Comparison of ENCODE assay signal across 9 mouse cellular contexts in genomic region chr6:51591844-51592243, GRCm38 (mm10).
DNase-seq lines count a peak whose midpoint lies in the region; ATAC-seq and TF ChIP-seq lines count a peak whose summit lies in the region.
"Had no signal": no experiment of that assay in that cellular context is flagged by ENCODE, and none has a peak within 500 bp of the region (broad histone marks: within the 10 kb centered on the region; RNA-seq: fewer than 3 reads in every experiment).

No protein-coding gene starts in this region.

- H3K27ac ChIP-seq in heart, embryonic 10.5 days: peak overlapping the region; percentile 82; the same call in 1 of the 2 replicates
- no peak overlapping the region for H3K27ac ChIP-seq in lung, postnatal 0 days (ENCODE audit: low read length)
- no peak overlapping the region for H3K27ac ChIP-seq in intestine, embryonic 15.5 days
- H3K27ac ChIP-seq in neural tube, embryonic 15.5 days (replicated peaks): peak overlapping the region; percentile 92
- H3K27ac ChIP-seq: macrophage had no signal

- no peak overlapping the region for H3K9ac ChIP-seq in lung, postnatal 0 days (replicated peaks; ENCODE audit: low read depth)
- H3K9ac ChIP-seq in intestine, embryonic 15.5 days: no peak overlapping the region
- H3K9ac ChIP-seq in neural tube, embryonic 15.5 days (replicated peaks): peak overlapping the region; percentile 66

- ATAC-seq in lung, postnatal 0 days: no peak
- ATAC-seq in intestine, embryonic 15.5 days: no peak
- no peak for ATAC-seq in neural tube, embryonic 15.5 days (ENCODE audit: low FRiP score)

- no peaks in the 10 kb centered on the region for H3K9me3 ChIP-seq in heart, embryonic 10.5 days
- no peaks in the 10 kb centered on the region for H3K9me3 ChIP-seq in lung, postnatal 0 days (ENCODE audit: low read length)
- H3K9me3 ChIP-seq in intestine, embryonic 15.5 days: no peaks in the 10 kb centered on the region
- H3K9me3 ChIP-seq in neural tube, embryonic 15.5 days (replicated peaks): no peaks in the 10 kb centered on the region

- peak overlapping the region; percentile 65 for H3K4me3 ChIP-seq in heart, embryonic 10.5 days
- no peak overlapping the region for H3K4me3 ChIP-seq in lung, postnatal 0 days (ENCODE audit: low read depth, low read length)
- no peak overlapping the region for H3K4me3 ChIP-seq in intestine, embryonic 15.5 days (replicated peaks)
- peak overlapping the region; percentile 48 for H3K4me3 ChIP-seq in neural tube, embryonic 15.5 days (replicated peaks)

- peak overlapping the region; percentile 59; the same call in 1 of the 2 replicates for H3K4me2 ChIP-seq in lung, postnatal 0 days (replicated peaks; ENCODE audit: low read depth, low read length)
- peak overlapping the region; percentile 90 for H3K4me2 ChIP-seq in intestine, embryonic 15.5 days (replicated peaks)
- peak overlapping the region; percentile 90 for H3K4me2 ChIP-seq in neural tube, embryonic 15.5 days

- no peak for TF ChIP-seq CTCF in lung, postnatal 0 days (IDR thresholded peaks at IDR 0.05)

- whole genome bisulfite sequencing in heart, embryonic 10.5 days: 62% methylated on average over 3 of the region's 3 CpGs
- 58% methylated on average over 3 of the region's 3 CpGs for WGBS in lung, postnatal 0 days
- WGBS in intestine, embryonic 15.5 days: 54% methylated on average over 3 of the region's 3 CpGs
- 24% methylated on average over 3 of the region's 3 CpGs for WGBS in neural tube, embryonic 15.5 days

- DNase-seq in heart, embryonic 10.5 days (ENCODE audit: low spot score): no peak
- DNase-seq in heart, adult 8-10 months (ENCODE audit: low spot score): no peak
- DNase-seq in lung, postnatal 0 days (ENCODE audit: low spot score): no peak
- no peak for DNase-seq in lung, postnatal 10 days
- DNase-seq in frontal cortex, postnatal 36 days (ENCODE audit: low spot score in 2 of 2): no peak
- no peak for DNase-seq in layer of hippocampus, postnatal 36 days

- peaks cover 21% of the 10 kb centered on the region for H3K4me1 ChIP-seq in heart, embryonic 10.5 days
- peaks cover 5% of the 10 kb centered on the region; the same call in 1 of the 2 replicates for H3K4me1 ChIP-seq in lung, postnatal 0 days (ENCODE audit: insufficient read depth, low read depth, low read length)
- H3K4me1 ChIP-seq in intestine, embryonic 15.5 days (replicated peaks): peaks cover 10% of the 10 kb centered on the region
- H3K4me1 ChIP-seq in neural tube, embryonic 15.5 days: peaks cover 39% of the 10 kb centered on the region

- H3K27me3 ChIP-seq in heart, embryonic 10.5 days (ENCODE audit: insufficient read depth, poor library complexity, severe bottlenecking): no peaks in the 10 kb centered on the region
- no peaks in the 10 kb centered on the region for H3K27me3 ChIP-seq in lung, postnatal 0 days (replicated peaks; ENCODE audit: insufficient read depth, low read length)
- no peaks in the 10 kb centered on the region for H3K27me3 ChIP-seq in intestine, embryonic 15.5 days (replicated peaks)
- H3K27me3 ChIP-seq in neural tube, embryonic 15.5 days (replicated peaks): no peaks in the 10 kb centered on the region

- peaks cover 2% of the 10 kb centered on the region; the same call in 1 of the 2 replicates for H3K36me3 ChIP-seq in heart, embryonic 10.5 days
- no peaks in the 10 kb centered on the region for H3K36me3 ChIP-seq in lung, postnatal 0 days (ENCODE audit: insufficient read depth, low read length)
- H3K36me3 ChIP-seq in intestine, embryonic 15.5 days: no peaks in the 10 kb centered on the region
- no peaks in the 10 kb centered on the region for H3K36me3 ChIP-seq in neural tube, embryonic 15.5 days

- TF ChIP-seq EP300 in lung, postnatal 0 days (IDR thresholded peaks at IDR 0.05): no peak

Comparison
In these comparisons a context has a peak if more than half of its experiments do, and no peak if none do; other contexts are left out.
1. H3K27ac ChIP-seq: peak in heart, embryonic 10.5 days (single experiment) and neural tube, embryonic 15.5 days (single experiment); none in lung, postnatal 0 days (single experiment) and intestine, embryonic 15.5 days (single experiment).
2. H3K4me3 ChIP-seq: peak in heart, embryonic 10.5 days (single experiment) and neural tube, embryonic 15.5 days (single experiment); none in lung, postnatal 0 days (single experiment) and intestine, embryonic 15.5 days (single experiment).
3. Peak in every context shown above with its lines, with median percentiles within 50 percentile points of each other: H3K4me2 ChIP-seq.